Mouse (Mus musculus): ENCODE data around the gene Eral1.
A peak's percentile ranks its signal among the peaks of the same experiment; 100 is the strongest.

The Eral1 gene

DNA sequence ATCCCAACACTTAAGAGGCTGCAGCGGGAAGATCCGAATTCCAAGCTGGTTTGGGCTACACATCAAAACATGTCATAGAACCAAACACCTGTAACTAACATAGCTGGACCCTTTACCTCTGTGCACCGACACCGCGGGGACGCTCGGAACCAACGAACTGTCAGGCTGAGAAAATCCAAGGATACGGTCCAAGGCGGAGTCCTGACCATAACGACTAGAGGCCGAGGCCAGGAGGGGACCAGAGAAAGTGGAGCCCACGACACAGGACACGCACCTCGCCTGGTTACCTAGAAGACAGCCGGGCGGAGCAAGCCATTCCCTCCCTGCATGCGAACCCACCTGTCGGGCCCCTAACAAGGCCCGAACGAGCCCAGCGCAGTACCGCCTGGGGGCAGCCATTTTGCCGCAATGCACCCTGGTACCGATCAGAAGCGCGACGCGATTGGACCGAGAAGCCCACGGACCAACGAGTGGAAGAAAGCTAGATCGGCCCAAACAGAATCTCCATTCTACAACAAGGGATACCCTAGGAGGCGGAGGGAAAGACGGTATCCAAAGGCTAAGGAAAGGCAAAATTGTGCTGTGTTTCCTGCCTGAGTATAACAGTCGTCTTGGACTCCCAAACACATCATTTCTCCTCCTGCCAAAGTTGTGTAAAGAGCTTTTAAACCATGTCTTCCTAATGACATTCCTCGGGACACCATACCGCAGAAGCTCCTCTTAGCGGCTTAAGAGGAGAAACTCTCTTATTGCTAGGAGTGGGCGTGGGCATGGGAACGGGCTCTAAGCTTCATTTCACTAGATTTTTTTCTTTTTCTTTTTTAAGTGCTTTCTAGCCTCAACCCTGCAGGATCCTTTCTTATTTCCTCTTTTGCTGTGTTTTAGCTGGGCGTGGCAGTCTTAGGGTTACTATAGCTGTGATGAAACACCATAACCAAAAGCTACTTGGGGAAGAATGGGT, at the start of gene Eral1:
Eral1 (minus strand) TSS at position 423 of the 961 bp plus-strand sequence.
- DNase-seq (ENCODE audit: low read depth, low spot score): peak; percentile 92

DNA sequence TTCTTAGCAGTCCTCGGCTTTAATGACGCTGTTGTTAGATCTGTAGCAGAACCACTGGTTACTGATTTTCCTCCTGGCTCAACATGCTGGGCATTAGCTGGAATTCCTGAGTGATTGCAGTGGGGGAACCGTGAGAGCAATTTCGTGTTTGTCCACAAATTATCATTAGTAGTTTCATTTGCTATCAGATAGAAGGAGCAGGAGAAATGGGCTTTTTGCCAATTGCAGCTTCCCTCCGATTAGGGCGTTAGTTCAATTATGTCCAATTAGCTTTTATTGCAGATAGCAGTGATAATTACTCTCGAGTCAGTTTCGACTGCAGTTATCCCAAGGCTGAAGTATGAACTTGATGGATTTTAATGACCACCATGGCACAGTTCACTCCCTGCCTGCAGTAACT, 49.3 kb upstream of the Eral1 start:
- no peak for DNase-seq (ENCODE audit: low read depth, low spot score)

DNA sequence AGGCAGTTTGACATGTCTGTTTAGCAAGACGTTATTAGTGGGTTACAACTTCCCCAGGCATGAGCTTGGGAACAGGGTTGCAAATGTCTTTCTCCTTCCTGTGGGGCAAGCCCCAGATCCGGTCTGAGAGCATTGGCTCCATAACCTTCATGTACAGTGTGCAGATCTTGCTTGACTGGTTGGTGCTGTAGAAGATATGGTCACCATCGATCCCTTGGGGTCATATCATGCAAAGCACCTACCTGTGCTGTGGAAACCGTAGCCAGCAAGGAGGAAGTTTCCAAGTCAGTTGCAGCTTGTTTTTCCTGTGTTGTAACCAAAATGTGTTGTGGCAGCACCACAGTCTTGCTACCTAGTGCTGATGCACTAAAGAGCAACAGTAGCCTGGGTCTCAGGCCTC, 46.6 kb upstream of the Eral1 start:
- DNase-seq (ENCODE audit: low read depth, low spot score): no peak

DNA sequence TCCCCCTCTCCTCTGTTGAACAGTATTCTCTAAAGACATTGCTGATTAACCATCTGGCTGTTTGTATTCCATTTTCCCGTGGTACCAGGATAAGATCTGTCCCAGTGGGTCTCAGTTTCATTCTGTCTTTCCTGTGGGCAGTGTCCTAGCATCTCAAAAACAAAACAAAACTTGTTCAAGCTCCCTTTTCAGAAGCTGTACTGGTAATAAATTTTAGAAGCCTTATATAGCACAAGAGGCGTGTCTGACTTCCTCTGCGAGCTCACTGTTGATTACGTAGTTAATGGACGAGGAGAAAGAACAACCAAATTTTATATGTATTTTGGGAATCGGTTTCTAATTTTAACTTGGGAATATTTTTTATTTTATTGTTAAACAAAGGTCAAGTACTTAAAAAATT, 45.5 kb upstream of the Eral1 start:
- DNase-seq (ENCODE audit: low read depth, low spot score): no peak

DNA sequence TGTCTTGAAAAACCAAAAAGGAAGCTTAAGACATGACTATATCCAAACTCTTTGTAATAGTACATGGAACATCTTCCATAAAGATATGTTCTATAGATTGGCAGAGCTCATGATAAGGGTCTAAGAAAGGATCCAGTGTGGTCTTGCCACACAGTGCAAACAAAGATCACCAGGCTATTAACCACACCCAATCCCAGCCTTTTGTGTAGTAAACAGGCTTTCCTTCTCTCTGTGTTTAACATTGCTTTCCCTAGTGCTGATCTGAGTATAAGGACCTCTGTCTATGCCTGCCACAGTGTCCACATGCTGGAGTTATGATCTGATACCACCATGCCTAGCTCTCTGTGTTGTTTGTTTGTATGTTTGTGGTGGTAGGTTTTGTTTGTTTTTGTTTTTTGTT, 43.6 kb upstream of the Eral1 start:
- no peak for DNase-seq (ENCODE audit: low read depth, low spot score)

DNA sequence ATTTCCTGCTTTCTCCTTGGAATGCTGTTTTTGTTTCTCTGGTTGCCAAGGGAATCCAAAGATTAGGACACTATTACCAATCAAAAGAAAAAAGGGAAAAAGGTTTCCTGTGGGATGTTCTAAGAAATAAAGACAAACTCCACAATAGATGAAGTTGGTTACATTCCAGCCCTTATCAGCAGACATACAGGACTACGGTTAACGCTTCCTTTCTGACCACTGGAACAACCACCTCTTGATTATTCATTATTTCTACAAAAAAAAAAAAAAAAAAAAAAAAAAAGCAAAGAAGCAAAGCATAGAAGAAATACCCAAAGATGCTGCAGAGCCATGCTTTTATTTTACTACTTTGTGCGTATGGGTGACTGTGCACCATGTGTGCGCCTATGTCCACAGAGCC, 42.6 kb upstream of the Eral1 start:
- no peak for DNase-seq (ENCODE audit: low read depth, low spot score)

DNA sequence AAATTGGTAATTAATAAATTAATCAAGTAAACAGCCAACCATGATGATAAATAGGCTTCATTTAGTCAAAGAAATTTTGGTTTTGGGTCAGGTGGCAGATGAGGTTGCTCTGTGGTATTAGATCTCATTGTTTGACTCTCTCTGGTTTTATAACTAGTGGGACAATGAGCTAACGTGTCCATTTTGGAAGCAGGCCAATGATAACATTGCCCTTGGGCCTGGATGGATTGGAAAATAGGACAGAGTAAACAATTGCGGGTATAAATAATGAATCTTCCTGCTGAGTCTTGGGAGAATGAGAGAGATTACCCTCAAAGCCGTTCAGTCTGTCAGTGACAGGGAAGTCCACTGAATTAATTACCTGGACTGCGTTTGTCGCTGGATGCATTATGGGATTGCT, 41.0 kb upstream of the Eral1 start:
- DNase-seq (ENCODE audit: low read depth, low spot score): no peak

DNA sequence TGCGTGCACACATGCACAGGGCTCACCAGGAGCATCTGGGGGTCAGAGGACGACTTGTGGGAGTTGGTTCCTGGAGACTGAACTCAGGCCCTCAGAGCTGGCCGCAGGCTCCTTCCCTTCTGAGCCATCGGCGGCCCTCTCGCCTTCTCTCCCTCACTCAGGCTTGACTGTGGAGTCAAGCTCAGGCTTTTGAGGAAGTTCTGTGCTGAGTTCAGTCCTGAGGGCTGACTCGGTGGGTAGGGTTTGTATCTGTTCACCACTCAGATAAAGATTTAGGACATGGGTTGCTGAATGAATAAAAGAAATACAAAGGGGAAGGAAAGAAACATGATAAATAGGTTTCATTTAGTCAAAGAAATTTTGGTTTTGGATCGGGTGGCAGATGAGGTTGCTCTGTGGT, 39.7 kb upstream of the Eral1 start:
- no peak for DNase-seq (ENCODE audit: low read depth, low spot score)

DNA sequence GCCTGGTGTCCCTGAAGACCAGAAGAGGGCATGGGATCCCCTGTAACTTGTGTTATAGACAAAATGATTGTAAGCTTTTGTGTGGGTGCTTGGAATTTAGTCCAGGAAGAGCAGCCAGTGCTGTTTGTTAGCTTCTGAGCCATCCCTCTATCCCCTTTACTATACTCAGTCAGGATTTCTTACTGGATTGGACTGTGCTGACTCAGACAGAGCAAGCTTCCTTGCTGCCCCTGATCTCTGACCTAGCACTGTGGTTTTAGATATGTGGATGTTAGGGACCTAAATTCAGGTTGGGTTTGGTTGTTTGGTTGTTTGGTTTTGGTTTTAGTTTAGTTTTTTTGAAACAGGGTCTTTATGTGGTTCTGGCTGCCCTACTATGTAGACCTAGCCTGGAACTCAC, 38.3 kb upstream of the Eral1 start:
- DNase-seq (ENCODE audit: low read depth, low spot score): no peak

DNA sequence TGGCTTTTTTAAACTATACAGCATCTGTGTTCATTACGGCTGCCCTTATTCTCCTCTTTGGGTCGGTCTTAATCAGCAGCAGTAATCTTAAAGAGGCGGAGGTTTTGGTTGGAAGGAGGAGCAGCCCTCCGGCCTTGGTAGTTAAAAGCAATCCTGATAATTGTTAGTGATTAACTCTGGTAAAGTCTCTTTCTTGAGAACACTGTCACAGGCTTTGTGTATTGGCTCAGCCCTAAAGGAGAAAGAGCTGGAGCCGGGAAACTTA, 35.9 kb upstream of the Eral1 start:
- no peak for DNase-seq (ENCODE audit: low read depth, low spot score)

DNA sequence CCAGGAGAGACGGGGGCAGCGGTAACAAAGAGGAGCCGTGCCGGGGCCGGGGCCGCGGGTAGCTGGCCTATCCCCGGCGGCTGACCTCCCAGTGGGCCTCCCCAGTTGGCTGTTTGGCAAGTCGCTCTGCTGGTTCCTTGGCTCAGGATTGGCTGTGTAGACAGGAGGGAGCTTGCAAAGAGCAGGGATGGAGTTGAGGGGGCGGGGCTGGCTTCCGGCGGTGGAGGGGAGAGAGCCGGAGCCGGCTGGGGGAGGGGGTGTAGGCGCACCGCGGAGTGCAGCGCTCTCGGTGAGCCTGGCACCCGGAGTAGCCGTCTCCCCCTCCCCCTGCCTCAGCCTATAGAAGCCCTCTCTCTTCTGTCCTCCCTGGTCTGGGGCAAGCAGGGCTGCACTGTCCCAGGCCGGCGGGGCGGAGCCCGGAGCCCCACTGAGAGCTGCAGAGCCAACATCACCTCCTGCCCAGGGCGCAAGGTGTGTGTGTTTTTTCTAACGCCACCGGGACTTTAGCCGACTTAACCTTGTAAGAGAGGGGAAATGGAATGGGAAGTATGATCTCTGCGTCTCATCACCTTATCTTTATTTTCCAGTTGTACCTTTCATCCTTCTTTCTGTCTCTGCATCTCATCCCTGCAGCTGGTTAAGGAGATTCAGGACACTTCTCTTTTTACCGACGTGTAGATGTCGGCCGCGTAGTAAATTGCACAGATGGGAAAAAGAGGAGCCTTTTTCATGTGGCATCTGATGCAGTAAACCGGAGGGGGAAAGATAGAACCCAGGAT, 35.4 kb upstream of the Eral1 start:
- DNase-seq (ENCODE audit: low read depth, low spot score): peak; percentile 95

DNA sequence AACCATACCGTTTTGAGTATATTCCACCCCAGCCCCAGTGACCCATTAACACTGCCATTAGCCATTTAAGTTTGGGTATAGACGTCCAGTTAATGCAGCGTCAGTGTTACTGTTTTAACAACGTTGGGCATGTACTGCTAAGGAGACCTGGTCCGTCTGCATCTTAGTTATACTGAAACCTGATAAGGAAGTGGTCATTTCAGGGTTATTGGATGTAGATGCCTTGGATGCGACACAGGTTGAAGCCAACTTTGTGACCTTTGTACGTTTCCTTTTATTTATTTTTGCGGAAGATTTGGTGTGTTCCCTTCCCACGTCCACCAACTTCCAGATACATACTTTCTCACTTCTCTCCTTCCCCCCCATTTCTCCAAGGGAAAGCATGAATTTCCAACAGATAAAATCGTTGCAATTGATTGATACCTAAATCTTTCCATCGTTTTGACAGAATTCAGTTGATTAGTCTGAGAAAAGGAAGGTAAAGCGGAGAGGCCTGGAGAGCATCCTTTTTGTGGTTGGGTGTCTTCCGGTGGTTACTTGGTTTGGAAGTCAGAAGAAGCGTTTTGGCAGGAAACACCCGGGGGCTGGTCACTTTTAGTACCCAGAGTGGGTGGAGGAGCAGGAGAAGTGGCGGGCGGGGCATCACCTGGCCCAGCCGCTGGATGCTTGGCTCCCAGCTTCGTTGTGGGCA, 34.6 kb upstream of the Eral1 start:
- DNase-seq (ENCODE audit: low read depth, low spot score): no peak

DNA sequence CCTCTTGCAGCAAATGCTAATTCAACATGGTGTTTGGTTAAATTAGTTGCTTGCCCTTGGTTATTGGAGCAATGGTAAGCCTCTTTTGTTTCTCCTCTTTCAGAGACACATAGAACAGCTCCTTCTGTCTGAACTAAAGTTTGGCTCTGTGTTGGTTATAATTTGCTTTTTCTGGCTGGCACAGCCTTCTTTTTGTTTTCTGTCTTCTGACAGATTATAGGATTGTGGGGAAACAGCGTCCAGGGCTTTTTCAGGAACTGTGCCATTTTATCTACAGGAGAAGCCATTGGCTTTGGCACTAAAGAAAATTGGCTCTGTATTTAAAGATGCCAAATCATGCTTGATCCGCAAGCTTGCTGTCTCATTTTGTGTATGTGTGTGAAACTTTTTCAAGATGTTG, 33.4 kb upstream of the Eral1 start:
- peak; percentile 45 for DNase-seq (ENCODE audit: low read depth, low spot score)

DNA sequence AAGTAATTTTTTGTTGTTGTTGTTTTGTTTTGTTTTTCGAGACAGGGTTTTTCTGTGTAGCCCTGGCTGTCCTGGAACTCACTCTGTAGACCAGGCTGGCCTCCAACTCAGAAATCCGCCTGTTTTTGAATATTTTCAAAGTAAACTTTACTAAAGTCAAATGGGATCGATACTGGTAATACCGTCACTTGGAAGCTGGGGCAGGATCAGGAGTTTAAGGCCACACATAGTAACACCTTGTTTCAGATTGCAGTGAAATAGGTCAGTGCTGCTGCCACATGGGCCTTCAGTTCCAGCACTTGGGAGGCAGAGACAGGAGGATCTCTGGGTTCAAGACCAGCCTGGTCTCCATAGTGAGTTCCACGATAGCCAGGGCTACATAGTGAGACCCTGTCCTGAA, 24.3 kb upstream of the Eral1 start:
- no peak for DNase-seq (ENCODE audit: low read depth, low spot score)

DNA sequence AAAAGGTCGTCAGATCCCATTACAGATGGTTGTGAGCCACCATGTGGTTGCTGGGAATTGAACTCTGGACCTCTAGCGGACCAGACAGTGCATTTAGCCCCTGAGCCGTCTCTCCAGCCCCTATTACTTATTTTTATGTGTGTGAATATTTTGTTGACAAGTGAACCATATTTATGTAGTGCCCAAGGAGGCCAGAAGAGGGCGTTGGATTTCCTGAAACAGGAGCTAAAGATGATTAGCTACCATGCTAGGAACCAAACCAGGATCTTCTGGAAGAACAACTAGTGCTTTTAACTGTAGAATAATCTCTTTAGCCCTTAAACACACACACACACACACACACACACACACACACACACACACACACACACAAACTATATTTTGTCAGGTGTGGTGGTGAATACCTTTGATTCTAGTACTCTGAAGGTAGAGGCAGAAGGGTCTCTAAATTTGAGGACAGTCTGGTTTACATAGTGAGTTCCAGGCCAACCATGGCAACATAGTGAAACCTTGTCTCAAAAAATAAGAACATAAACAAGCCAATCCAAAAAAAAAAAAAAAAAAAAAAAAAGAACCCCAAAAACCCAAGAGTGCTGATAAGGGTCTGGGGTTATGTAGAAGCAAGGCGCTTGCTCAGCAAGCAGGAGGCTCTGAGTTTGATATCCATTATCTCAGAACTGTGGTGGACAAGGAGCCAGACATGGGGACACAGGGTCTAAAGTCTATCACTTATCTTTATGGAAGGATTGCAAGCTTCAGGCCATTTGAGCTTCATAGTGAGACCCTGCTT, 23.0 kb upstream of the Eral1 start:
- no peak for DNase-seq (ENCODE audit: low read depth, low spot score)

DNA sequence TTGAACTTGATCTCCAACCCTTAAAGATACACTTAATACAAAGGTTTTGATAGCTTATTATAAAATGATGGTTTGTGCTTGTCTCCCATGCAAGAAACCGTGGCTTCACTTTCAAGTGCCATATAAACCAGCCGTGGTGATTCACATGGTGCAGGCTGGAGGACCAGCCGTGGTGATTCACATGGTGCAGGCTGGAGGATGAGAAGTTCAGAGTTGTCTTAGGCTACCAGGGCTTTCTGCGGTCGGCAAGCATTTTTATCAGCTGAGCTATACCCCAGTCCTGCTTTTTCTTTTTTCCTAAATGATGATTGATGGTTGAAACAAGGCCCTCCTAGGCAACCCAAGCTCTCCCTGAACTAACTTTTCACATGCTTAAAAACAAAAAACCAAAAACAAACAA, 22.0 kb upstream of the Eral1 start:
- DNase-seq (ENCODE audit: low read depth, low spot score): no peak

DNA sequence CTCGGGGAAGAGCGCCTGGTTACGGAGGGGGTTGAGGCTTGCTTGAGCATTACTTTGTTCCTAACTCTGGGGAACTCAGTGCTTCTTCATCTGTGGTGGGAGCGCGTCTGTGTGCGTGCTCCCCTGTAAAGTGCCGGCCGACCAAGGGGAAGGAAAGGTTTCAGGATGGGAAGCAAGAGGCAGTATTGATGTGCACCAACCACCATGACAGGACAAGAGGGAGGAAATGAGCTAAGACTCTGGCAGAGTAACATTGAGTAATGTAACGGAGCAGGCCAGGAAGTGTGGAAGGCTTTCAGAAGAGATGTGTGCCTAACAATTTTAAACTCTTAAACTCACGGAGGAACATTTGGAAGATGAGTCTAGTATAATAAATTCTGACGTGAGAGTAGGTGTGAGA, 20.6 kb upstream of the Eral1 start:
- DNase-seq (ENCODE audit: low read depth, low spot score): no peak

DNA sequence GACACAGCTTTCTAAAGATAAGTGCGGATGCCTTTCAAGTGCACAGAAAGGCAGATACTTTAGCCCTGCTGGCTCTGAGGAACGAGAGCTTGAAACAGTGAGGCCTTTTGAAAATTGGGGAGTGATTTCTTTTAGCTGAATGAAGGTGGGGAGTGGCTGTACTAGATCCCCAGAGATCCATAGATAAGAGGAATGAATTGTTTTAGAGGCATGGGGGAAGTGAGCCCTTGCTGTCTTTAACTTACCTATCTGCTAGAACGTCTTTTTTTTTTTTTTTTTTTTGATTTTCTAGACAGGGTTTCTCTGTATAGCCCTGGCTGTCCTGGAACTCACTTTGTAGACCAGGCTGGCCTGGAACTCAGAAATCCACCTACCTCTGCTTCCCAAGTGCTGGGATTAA, 16.9 kb upstream of the Eral1 start:
- no peak for DNase-seq (ENCODE audit: low read depth, low spot score)

DNA sequence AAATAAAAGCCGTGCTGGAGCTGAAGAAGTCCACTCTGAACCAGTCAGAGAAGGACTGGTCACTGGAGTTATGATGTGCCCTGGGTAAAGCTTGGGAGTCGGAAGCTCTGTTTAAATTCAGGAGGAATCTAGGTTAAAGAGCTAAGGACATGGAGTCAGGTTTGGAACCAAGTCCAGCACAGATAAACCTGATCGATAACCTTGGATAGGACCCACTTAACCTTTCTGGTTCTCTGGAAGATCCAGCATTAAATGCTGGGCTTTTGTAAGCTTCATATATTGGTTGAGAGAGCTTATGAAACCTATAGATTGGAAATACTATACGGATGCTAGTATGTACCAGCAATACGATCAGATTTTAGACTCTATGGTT, 14.9 kb upstream of the Eral1 start:
- DNase-seq (ENCODE audit: low read depth, low spot score): no peak

DNA sequence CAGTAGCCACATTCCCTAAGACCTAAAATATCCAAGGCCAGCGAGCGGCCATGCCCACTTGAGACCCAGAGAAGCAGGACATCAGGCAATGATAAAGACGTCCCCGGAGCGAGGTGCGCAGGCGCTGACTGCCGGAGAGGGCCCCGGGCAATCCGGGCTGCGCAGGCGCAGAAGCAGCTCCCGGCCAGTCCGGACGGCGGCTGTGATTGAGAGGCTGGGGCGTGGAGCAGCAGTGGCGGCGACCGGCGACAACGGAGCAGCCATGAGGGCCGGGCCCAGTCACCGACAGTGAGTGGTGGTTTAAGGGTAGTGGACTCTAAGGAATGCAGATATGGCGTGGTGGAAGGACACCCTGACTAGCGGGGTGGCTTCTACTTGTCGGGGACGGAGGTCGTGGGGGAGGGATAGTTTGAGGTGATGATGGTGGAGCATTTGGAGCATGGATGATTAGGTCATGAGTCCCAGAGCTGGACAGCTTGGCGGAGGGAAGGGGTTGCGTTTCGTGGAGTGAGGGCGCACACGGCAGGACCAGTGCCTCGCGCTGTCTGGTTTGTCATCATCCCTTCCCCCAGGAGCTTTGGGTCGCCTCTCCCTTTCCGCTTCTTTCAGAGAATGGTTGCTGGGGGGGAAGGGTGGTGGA, 14.4 kb upstream of the Eral1 start, which contains the start of gene Fam222b:
Fam222b (plus strand) TSS at position 157 of the 640 bp plus-strand sequence.
- DNase-seq (ENCODE audit: low read depth, low spot score): peak; percentile 79

DNA sequence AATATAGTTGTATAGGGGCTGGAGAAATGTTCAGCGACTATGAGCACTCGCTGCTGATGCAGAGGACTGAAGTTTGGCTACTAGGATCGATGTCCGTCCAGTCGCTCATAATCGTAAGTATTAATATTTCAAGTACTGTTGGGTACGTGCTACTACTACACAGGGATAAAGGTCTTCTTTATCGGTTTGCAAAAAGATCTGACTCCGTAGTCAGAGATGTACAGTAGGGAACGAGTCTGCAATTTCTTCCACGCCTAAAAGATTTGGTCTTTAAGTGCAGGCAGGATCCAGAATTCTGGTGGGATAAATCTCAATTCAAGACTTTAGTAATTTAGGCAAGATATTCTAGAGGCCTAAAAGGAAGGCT, 13.9 kb upstream of the Eral1 start:
- DNase-seq (ENCODE audit: low read depth, low spot score): no peak

All from telencephalon, adult 2 months (tissue).